Mouse (Mus musculus) layer of hippocampus, postnatal 10 days (tissue): Measurements from ENCODE around the gene Vps37d. TPM values are rescaled to one million over a fixed set of nuclear protein-coding genes. Genes with fewer than 3 reads are reported as not detected.

ENCODE experiments used
- DNase-seq, 2 experiments: peaks; one replicate each; pipeline ENCODE4 v3.0.0; 2021; ENCODE audit warnings: low spot score in 2 of 2
- total RNA-seq, 2 experiments: library from RNA; stranded (reverse); gene quantifications; 2 replicates each; pipeline ENCODE4 v1.2.3; 2021

The Vps37d gene
- total RNA-seq, 2 experiments from 2014 or later = 31.7 to 34.8 TPM

DNA sequence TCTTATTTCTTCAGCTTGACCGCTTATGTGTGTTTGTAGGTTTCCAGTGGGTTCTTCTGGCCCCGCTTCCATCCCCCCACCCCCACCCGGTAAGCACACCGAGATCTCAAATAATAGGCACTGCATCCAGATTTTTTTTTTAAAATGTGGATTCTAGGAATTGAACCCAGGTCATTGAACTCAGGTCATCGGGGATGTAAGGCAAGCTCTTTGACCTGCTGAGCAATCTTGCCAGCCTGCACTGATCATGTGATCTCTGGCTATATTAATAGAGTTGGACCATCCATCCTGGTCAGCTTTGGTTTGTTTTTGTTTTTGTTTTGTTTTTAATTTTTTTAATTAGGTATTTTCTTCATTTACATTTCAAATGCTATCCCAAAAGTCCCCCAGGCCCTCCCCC lies 45.5 kb downstream of the Vps37d start:
- DNase-seq = no peak

DNA sequence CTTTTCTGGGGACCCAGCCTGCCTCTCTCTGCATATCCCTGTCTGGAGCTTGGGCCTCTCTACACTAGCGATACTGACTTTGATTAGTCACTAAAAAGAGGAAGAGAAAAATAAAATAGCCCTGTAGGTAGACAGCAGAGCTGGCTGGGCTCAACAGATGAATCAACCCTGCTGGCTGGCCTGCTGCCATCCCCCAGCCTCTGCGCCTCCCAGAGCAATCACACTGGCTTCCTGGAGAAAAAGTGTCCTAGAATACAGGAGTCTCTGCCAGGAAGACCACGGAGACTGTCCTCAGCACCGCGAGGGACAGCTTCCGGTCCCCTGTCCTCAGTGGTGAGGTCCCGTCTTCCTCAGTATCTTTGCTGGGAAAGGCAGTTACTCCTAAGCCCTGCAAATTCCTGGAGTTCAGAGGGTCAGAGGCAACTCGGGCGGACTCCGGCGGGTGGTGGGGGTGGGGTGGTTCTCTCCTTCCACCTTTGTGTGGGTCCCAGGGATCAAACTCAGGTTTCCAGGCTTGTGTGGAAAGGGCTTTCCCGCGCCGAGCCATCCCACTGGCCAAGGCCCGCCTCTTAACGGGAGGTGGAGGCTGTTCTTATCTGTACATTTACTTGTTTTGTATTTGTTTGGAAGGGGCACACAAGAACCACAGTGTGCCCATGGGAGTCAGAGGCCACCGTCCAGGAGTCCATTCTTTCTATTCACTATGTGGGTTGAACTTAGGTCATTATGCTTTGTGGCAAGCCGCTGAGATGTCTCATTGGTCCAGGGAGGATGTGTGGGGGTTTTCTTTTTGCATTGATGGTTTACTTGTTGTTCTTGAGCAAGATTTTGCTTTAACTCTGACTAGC lies 48.8 kb downstream of the Vps37d start:
- no peak for DNase-seq

- no peak for DNase-seq
These were observed 52.2 kb downstream of the Vps37d start for GRCm38 (mm10) chr5:135025899-135026298.

DNA sequence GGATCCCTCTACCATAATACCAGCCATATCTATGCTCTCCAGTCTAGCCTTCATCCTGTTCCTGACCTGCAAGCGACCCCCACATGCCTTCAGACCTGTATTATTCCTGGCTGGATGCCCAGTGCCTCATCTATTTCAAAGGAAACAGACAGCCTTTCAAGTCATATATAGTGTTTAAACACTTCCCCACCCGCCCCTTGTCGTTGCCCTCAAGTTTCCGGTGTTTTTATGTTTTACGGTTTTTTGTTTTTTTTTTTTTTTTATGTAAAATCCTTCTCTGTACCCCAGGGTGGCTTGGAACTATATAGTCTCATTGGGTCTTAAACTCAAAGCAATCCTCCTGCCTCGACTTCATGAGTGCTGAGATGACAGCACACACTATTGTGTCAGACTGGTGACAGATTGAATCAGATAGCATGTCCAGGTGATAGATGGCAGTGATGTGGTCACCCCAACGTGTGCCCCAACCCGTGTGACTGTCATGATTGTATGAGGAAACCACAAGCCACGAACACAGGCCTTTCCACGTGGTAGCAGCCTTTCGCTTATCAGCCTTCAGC lies 53.3 kb downstream of the Vps37d start:
- DNase-seq = no peak

DNA sequence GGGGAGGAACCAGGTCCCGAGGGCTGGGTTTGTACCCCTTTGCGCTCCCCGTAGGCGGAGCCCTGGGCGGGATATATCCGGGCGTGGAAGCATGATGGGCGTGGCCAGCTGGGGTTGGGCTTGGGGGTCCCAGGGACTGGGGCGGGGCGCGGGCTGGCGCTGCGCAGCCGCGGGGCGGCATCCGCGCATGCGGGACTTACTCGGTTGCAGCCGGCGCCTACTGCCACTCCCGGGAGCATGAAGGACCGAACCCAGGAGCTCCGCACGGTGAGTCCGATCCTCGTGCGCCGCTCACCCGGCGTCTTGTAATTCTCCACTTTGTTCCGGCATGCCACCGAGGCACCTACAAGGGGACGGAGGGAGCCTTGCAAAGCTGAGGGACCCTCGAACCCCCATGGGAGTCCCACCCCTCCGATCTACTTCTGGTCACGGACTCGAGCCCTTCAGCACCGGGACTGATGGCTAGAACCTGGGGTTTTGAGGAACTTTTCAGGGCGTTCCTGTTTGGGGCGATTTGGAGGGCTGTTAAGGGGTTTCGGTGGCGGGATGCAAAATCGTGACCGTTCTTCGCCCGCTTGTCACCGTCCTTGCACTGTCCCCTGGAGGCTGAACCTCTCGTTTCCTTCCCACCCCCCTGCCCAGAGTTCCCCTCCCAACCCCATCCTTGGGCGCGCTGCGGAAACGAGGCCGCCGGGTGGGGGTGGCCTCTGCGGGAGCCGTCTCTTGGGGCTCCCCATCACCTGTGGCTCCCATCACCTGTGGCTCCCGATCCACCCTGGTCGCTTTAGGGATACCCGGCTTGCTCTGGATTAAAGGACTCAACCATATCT lies 54.5 kb downstream of the Vps37d start, which contains the start of gene Stx1a:
TSS of gene Stx1a (plus strand) at position 139 of the 830 bp plus-strand sequence.
- DNase-seq = peak; percentile 83 to 92

Other genes starting within 250 kb of the Vps37d start
- not detected for gene Tmem270, start 171.5 kb downstream of the Vps37d start, total RNA-seq
- gene Cldn13, start 162.7 kb downstream of the Vps37d start, total RNA-seq = not detected
- 10 to 100 TPM in 1 of 2 experiments, 1 to 10 TPM in 1; 9.3 to 10.8 TPM for gene Mettl27, start 145.9 kb downstream of the Vps37d start, total RNA-seq
- gene Cldn4, start 131.3 kb downstream of the Vps37d start, total RNA-seq = not detected
- 1 to 10 TPM; 3.5 to 5.2 TPM for gene Cldn3, start 92.1 kb downstream of the Vps37d start, total RNA-seq
- gene Abhd11, start 69.1 kb downstream of the Vps37d start, total RNA-seq = 10 to 100 TPM; 41.1 to 49.2 TPM
- gene Stx1a, start 54.8 kb downstream of the Vps37d start, total RNA-seq = 100 to 1,000 TPM; 182 to 196 TPM
- 10 to 100 TPM; 35.5 to 38.0 TPM for gene Dnajc30, start 14.1 kb downstream of the Vps37d start, total RNA-seq
- 10 to 100 TPM; 49.8 to 54.7 TPM for gene Bud23, start 13.3 kb downstream of the Vps37d start, total RNA-seq
- 1 to 10 TPM; 3.6 to 4.4 TPM for gene Mlxipl, start 11.6 kb upstream of the Vps37d start, total RNA-seq
- 10 to 100 TPM; 23.0 to 23.7 TPM for gene Tbl2, start 71.4 kb upstream of the Vps37d start, total RNA-seq
- 10 to 100 TPM; 27.7 to 29.8 TPM for gene Bcl7b, start 90.0 kb upstream of the Vps37d start, total RNA-seq
- gene Baz1b, start 109.0 kb upstream of the Vps37d start, total RNA-seq = 10 to 100 TPM; 47.8 to 51.1 TPM
- gene Fzd9, start 173.0 kb upstream of the Vps37d start, total RNA-seq = 10 to 100 TPM; 11.7 to 12.1 TPM